Mouse (Mus musculus): ENCODE measurements around the gene 9130023H24Rik.

Gene 9130023H24Rik

DNA sequence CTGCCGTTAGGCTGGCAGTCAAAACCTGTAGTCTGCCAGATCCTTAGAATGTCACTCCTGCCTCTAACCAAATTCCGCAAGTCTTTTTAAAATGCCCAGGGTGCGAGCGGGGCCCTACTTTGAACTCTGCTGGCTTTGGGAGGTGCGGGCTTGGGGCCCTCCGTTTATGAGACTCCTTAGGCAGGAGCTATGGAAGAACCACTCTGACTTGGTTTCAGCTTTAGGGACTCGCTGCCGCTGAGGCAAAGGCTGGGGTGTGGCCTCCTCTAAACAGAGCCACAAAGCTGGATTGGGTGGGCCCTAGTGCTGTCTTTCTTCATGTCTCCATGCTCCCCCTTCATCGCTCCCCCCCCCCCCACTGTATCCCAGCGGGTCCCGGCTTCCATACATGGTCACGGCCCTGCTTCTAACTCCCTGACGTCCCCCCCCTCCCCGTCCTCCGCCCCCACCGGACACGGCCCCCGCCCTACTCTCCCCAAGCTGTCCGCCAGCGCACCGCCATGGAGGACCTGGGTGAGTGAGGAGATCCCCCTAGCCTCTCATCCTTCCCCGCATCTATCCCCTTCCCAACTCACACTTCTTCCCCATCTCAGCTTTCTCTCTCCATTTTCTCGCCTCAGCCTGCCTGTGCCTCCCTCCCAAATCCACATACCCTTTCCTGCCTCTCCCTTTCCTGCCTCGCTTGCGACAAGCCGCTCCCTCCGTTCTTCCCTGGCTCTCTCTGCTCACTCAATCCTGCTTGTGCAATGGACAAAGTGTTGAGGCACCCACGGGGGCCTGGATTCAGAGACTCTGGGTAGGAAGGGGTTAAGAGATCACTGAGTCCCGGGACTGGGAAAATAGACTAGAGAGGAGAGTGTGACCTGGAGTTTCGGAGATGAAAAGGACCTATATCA is 8.9 kb upstream of the 9130023H24Rik start, which contains the start of gene Tgfb1i1:
TSS of gene Tgfb1i1 (plus strand) at position 317 of the 896 bp plus-strand sequence.
- DNase-seq (ENCODE audit: low spot score in 2 of 2), result peak; percentile 60 to 65

DNA sequence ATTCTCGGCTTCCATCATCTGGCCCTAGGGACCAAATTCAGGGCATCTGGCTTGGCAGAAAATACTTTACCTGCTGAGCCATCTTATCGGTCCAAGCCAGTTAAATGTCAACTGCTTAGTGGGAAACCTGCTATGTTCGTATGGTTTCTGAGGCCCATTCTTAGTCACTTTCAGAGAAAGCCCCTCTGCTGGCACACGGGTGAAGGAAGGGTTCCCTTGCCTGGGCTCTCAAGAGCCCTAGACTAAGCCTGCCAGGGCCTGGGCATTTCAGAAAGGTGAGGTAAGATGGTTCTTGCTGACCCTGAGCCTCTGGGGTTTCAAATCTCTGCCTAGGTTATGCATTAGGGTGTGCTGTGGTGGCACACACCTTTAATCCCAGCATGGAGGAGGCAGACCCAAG is 7.7 kb upstream of the 9130023H24Rik start:
- no peak for DNase-seq (ENCODE audit: low spot score in 2 of 2)

- no peak for DNase-seq (ENCODE audit: low spot score in 2 of 2)
These were observed 6.7 kb upstream of the 9130023H24Rik start for GRCm38 (mm10) chr7:128244410-128245025.

GRCm38 (mm10) chr7:128243921-128244320 is 6.1 kb upstream of the 9130023H24Rik start:
- no peak for DNase-seq (ENCODE audit: low spot score in 2 of 2)

DNA sequence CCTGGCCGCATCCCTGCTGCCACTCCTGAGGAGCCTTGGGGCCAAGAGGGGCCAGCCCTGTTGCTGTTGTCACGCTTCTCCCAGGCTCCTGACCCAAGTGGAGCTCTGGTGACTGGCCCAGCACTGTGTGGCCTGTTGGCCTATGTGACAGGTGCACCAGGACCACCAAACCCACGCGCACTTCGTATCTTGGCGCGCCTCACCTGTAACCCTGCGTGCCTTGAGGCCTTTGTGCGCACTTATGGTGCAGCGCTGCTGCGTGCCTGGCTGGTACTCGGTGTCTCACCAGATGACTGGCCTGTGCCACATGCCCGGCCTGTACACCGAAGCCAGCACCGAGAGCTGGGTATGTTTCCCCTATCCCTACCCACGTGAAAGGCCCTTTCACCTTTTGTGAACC is 4.5 kb upstream of the 9130023H24Rik start:
- DNase-seq (ENCODE audit: low spot score in 2 of 2), result no peak

- no peak for DNase-seq (ENCODE audit: low spot score in 2 of 2)
These were observed 2.4 kb upstream of the 9130023H24Rik start for GRCm38 (mm10) chr7:128240131-128240784.

DNA sequence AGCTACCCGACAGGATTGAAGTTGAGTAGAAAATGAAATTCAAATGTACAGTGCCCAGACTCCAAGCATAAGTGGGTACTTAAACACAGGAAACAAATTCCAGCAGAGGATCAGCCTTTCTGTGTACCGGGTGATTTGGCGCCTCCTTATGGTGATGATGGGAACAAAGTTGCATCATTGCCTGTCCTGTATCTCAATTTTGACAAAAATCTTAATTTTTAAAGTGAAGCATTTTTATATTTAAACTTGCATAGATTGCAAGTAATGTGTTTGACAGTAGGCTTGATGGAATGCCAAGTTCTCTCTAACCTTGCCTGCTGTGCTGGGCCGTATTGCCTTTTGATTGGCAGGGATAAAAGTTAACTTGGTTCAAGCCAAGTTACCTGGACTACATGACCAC is 1.2 kb upstream of the 9130023H24Rik start:
- no peak for DNase-seq (ENCODE audit: low spot score in 2 of 2)

DNA sequence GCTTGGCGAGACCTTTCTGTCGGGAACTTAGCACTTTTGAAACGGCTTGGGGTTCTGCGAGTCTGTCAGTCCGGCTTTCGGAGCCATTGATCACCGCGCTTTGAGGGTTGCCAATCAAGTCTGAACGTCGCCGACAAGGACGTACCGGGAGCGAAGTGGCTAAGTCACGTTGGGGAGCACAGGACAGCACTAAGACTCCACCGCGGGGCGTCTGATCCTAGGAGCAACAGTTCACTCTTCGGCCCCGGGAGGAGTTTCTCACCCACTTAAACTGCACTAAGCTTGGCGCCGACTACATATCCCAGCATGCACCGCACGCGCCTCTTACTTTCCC is 271 bp downstream of the 9130023H24Rik start:
- no peak for DNase-seq (ENCODE audit: low spot score in 2 of 2)

- DNase-seq (ENCODE audit: low spot score in 2 of 2), result peak; percentile 86 to 90
These were observed 807 bp downstream of the 9130023H24Rik start, which contains the start of gene Armc5 for GRCm38 (mm10) chr7:128236856-128237592. Gene Armc5 (plus strand): TSS chr7:128237342.

DNA sequence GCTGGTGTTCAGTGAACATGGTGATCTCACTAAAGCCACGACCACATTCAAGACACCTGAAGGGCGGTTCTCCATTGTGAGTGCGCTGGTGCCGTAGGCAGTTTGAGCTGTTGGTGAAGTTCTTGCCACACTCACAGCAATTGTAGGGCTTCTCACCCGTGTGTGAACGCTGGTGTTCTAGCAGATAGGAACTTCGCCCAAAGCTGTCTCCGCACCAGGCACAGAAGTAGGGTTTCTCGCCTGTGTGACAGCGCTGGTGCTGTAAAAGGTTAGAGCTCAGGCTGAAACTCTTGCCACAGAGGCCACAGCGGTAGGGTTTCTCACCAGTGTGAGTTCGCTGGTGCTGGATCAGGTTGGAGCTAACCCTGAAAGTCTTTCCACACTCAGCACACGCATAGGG is 1.4 kb downstream of the 9130023H24Rik start:
- DNase-seq (ENCODE audit: low spot score in 2 of 2), result no peak

DNA sequence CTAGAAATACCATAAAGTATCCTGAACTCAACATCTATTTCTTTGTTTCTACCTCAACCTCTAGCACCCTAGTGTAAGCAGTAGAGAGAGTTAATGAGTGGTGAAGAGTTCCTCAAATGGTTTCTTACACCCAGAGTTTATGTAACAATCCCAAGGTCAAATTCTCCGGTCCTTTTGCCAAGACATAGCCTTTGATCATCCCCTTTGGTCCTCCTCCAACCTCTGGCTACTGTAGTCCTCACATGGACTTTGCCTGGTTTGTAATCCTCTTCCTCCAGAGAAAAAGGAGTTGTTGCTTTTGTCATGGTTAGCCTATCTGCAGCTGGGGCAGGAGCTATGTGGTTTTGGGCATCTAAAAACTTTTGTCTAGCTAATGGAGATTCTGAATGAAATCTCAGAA is 2.4 kb downstream of the 9130023H24Rik start:
- DNase-seq (ENCODE audit: low spot score in 2 of 2), result no peak

DNA sequence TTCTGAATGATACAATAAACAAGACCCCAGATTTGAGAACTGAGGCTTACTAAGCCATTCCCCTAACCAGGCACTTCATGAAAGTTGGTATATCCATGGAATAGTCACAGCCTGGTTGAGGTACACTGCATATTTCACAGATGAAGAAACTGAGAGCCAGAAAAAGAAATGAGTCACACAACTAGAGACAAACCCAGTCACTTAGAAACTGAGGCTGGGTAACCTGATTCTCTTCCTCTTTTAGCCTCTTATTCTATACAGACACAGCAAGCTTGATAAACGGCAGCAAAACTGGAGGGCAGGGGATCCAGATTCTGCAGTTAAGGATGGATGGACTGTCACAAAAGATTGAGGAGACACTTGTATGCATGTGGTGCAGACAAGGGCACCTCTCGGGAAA is 3.0 kb downstream of the 9130023H24Rik start:
- DNase-seq (ENCODE audit: low spot score in 2 of 2), result no peak

DNA sequence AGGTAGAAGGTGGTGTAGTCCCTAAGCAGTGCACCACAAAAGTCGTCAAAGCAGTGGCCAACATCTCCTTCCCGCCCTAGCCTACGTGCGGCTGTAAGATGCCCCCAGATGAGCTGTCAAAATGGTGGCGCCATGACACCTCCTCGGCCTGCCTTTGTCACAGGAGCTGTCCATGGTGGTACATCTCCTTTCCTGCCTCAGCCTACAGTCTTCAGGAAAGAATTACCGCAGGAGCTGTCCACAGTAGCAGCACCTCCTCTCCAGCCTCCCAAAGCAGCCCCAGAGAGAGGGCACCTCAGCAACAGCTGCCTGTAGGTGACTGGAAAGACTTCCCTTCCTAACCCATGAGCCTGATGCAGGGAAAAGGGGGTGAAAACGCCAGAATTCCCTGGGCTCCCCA is 6.1 kb downstream of the 9130023H24Rik start:
- DNase-seq (ENCODE audit: low spot score in 2 of 2), result no peak

GRCm38 (mm10) chr7:128220936-128221335 is 16.9 kb downstream of the 9130023H24Rik start:
- no peak for DNase-seq (ENCODE audit: low spot score in 2 of 2)

- DNase-seq (ENCODE audit: low spot score in 2 of 2), result no peak
These were observed 17.9 kb downstream of the 9130023H24Rik start for GRCm38 (mm10) chr7:128219952-128220351.

DNA sequence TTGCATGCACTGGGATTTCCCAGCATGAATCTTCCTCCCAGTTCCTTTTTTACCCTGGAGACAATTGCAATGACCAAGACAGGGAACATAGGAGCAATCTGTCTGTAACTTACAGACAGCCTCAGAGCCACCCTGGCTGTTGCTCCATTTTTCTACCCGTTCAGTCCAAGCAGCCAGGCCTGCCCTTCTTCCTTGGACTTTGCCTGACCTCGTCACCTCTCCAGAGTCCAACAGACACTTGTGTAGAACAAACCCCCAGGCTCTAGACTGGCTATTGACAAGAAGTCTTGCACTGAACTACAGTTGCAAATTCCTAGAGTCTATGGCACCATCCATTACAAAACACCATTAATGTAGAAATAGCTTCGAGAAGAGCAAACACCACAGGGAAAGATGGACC is 28.0 kb downstream of the 9130023H24Rik start:
- no peak for DNase-seq (ENCODE audit: low spot score in 2 of 2)

DNA sequence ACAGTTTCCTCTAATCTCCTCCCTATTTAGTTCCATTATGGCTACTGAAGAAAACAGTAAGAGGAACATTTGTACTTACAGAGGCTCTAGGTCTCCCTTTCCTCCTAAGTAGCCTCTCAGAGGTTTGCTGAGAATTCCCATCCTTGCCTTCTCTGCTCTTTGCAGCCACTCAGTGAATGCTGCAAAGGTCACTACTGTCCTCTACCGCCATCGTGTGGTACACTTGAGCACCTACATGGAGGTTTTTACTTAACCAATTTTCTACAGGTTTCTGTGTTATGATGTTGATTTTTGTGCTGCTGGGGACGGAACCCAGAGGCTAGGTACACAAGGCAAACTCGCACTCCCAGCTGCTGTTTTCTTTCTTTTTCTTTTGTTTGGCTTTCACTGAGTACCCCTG is 29.6 kb downstream of the 9130023H24Rik start:
- peak; percentile 65 to 79 for DNase-seq (ENCODE audit: low spot score in 2 of 2)

- no peak for DNase-seq (ENCODE audit: low spot score in 2 of 2)
These were observed 31.7 kb downstream of the 9130023H24Rik start, which contains the start of gene Cox6a2 for GRCm38 (mm10) chr7:128206152-128206551. Gene Cox6a2 (minus strand): TSS chr7:128206387.

GRCm38 (mm10) chr7:128205695-128206094 is 32.1 kb downstream of the 9130023H24Rik start:
- no peak for DNase-seq (ENCODE audit: low spot score in 2 of 2)

DNA sequence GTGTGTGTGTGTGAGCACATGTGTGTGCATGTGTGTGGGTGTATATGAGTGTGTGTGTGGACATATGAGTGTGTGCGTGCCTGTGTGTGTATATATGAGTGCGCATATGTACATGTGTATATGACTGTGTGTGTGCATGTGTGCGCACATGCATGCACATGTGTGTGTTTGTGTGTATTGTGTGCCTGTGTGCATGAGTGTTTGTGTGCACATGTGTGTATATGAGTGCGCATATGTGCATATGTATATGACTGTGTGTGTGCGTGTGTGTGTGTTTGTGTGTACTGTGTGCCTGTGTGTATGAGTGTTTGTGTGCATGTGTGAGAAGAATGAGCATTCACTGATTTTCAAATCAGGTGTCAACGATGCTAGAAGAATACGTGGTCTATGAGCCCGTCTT is 33.7 kb downstream of the 9130023H24Rik start:
- DNase-seq (ENCODE audit: low spot score in 2 of 2), result no peak

GRCm38 (mm10) chr7:128203071-128203470 is 34.8 kb downstream of the 9130023H24Rik start:
- no peak for DNase-seq (ENCODE audit: low spot score in 2 of 2)

DNA sequence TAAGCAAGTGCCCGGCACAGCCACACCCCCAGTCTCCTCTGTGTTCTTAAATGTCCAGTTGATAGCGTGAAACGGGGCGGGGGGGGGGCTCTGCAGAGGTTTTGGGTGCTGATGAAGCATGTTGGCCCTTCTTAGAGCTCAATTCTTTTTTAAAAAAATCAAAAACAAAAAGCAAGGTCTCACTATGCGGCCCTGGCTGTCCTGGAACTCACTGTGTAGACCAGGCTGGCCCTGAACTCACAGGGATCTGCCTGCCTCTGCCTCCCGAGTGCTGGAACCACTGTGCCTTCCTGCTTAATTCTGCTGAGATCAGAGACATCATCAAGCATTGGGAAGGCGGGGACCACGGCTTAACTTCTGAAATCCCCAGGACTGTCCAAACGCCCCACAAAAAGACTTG is 36.2 kb downstream of the 9130023H24Rik start:
- DNase-seq (ENCODE audit: low spot score in 2 of 2), result no peak
